Mouse (Mus musculus): ENCODE measurements around the gene Afdn. TPM values are rescaled to one million over a fixed set of nuclear protein-coding genes. Genes with fewer than 3 reads are reported as not detected.
A peak's percentile ranks its signal among the peaks of the same experiment; 100 is the strongest.

Afdn gene
- polyA plus RNA-seq, 1 experiment from 2014 or later: 78.1 TPM

- no peak overlapping the region for H3K27ac ChIP-seq (replicated peaks in 1 of 2; ENCODE audit: control insufficient read depth in 1 of 2, insufficient read depth in 1 of 2, low read depth in 2 of 2, low read length in 2 of 2)
- H3K9me3 ChIP-seq (ENCODE audit: control insufficient read depth, low read length): no peaks in the 10 kb centered on the region
- peaks cover 18% of the 10 kb centered on the region in 2 experiments for H3K4me1 ChIP-seq (ENCODE audit: control insufficient read depth in 2 of 2, insufficient read depth in 2 of 2, low read length in 2 of 2)
- no peak overlapping the region for H3K9ac ChIP-seq (ENCODE audit: low read length)
- no peak overlapping the region for H3K4me2 ChIP-seq (ENCODE audit: low read length)
- H3K4me3 ChIP-seq (ENCODE audit: control insufficient read depth in 1 of 2, insufficient read depth in 1 of 2, low read depth in 1 of 2, low read length in 2 of 2): no peak overlapping the region
- no peaks in the 10 kb centered on the region for H3K27me3 ChIP-seq (ENCODE audit: control insufficient read depth, insufficient read depth, low read length)
- ATAC-seq (ENCODE audit: insufficient number of reproducible peaks, insufficient read depth, low FRiP score, low read depth): no peak
- 94% methylated on average over 6 of the region's 6 CpGs for WGBS
- H3K36me3 ChIP-seq (ENCODE audit: control insufficient read depth, insufficient read depth, low read length): no peaks in the 10 kb centered on the region
Observed at GRCm38 (mm10) chr17:13730980-13731726, 29.2 kb upstream of the Afdn start.

DNA sequence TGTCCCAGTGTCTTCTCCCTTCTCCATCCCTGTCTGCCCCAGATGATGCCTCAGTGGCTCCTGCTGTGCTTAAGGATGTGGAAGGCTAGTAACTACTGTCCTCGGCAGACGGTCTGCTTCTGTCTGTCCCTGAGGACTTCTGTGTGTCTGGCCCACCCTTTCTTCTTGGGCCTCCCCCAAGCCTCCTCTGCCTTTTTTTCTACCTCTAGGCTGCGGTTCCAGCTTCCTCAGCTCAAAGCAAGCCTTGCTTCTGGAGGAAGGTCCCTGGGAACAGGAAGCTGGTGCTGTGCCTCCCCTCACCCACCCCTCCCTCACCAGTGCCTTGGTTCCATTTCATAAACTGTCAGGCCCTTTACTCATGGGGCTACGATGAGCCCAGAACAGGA is 28.6 kb upstream of the Afdn start:
- WGBS: 53% methylated on average over 4 of the region's 4 CpGs

GRCm38 (mm10) chr17:13732685-13733084 is 27.7 kb upstream of the Afdn start:
- Histone ChIP-seq H3K9ac (ENCODE audit: low read length) (peak overlapping the region; percentile 54), H3K36me3 (ENCODE audit: control insufficient read depth, insufficient read depth, low read length) (no peaks in the 10 kb centered on the region), H3K4me3 (ENCODE audit: control insufficient read depth in 1 of 2, insufficient read depth in 1 of 2, low read depth in 1 of 2, low read length in 2 of 2) (no peak overlapping the region), H3K27me3 (ENCODE audit: control insufficient read depth, insufficient read depth, low read length) (no peaks in the 10 kb centered on the region), H3K27ac (replicated peaks in 1 of 2; ENCODE audit: control insufficient read depth in 1 of 2, insufficient read depth in 1 of 2, low read depth in 2 of 2, low read length in 2 of 2) (peak overlapping the region; percentile 42 to 68; a peak in 3 of 4 replicates), H3K4me2 (ENCODE audit: low read length) (peak overlapping the region; percentile 52), H3K4me1 (ENCODE audit: control insufficient read depth in 2 of 2, insufficient read depth in 2 of 2, low read length in 2 of 2) (peaks cover 21 to 26% of the 10 kb centered on the region in 2 experiments), H3K9me3 (ENCODE audit: control insufficient read depth, low read length) (no peaks in the 10 kb centered on the region)
- ATAC-seq (ENCODE audit: insufficient number of reproducible peaks, insufficient read depth, low FRiP score, low read depth): 0 out of 2 replicates have a peak, but pooled peaks have one; percentile 53
- 9% methylated on average over 8 of the region's 8 CpGs for WGBS

More for the DNA sequence above, 28.6 kb upstream of the Afdn start:
- Histone ChIP-seq H3K4me3 (ENCODE audit: control insufficient read depth in 1 of 2, insufficient read depth in 1 of 2, low read depth in 1 of 2, low read length in 2 of 2) (no peak overlapping the region), H3K27me3 (ENCODE audit: control insufficient read depth, insufficient read depth, low read length) (no peaks in the 10 kb centered on the region), H3K4me1 (ENCODE audit: control insufficient read depth in 2 of 2, insufficient read depth in 2 of 2, low read length in 2 of 2) (peaks cover 20 to 21% of the 10 kb centered on the region in 2 experiments), H3K36me3 (ENCODE audit: control insufficient read depth, insufficient read depth, low read length) (no peaks in the 10 kb centered on the region), H3K9ac (ENCODE audit: low read length) (no peak overlapping the region), H3K27ac (replicated peaks in 1 of 2; ENCODE audit: control insufficient read depth in 1 of 2, insufficient read depth in 1 of 2, low read depth in 2 of 2, low read length in 2 of 2) (no peak overlapping the region), H3K4me2 (ENCODE audit: low read length) (no peak overlapping the region), H3K9me3 (ENCODE audit: control insufficient read depth, low read length) (no peaks in the 10 kb centered on the region)
- ATAC-seq (ENCODE audit: insufficient number of reproducible peaks, insufficient read depth, low FRiP score, low read depth): no peak

DNA sequence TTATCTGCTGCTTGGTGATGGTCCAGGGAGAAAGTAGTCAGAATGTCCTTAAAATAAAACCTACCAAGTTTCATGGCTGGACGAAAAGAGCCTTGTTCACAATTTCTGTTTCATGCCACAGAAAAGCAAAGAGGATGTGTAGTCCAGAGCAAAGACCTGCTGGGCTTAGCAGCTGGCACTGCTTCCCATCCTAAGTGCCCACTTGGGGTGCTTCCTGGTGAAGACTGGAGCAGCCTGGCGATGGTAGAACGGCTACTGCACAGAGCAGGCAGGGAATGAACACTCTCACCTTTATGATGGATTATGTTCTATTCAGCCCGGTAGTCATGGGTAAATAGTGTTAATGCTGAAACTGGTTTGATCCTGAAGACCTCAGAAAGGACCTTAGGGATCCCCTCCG is 26.4 kb upstream of the Afdn start:
- Histone ChIP-seq H3K27ac (replicated peaks in 1 of 2; ENCODE audit: control insufficient read depth in 1 of 2, insufficient read depth in 1 of 2, low read depth in 2 of 2, low read length in 2 of 2) (no peak overlapping the region), H3K4me3 (ENCODE audit: control insufficient read depth in 1 of 2, insufficient read depth in 1 of 2, low read depth in 1 of 2, low read length in 2 of 2) (no peak overlapping the region), H3K4me2 (ENCODE audit: low read length) (no peak overlapping the region), H3K4me1 (ENCODE audit: control insufficient read depth in 2 of 2, insufficient read depth in 2 of 2, low read length in 2 of 2) (peaks cover 26 to 33% of the 10 kb centered on the region in 2 experiments), H3K36me3 (ENCODE audit: control insufficient read depth, insufficient read depth, low read length) (no peaks in the 10 kb centered on the region), H3K27me3 (ENCODE audit: control insufficient read depth, insufficient read depth, low read length) (no peaks in the 10 kb centered on the region), H3K9ac (ENCODE audit: low read length) (no peak overlapping the region), H3K9me3 (ENCODE audit: control insufficient read depth, low read length) (no peaks in the 10 kb centered on the region)
- ATAC-seq (ENCODE audit: insufficient number of reproducible peaks, insufficient read depth, low FRiP score, low read depth): no peak
- WGBS: 84% methylated on average over 5 of the region's 5 CpGs

DNA sequence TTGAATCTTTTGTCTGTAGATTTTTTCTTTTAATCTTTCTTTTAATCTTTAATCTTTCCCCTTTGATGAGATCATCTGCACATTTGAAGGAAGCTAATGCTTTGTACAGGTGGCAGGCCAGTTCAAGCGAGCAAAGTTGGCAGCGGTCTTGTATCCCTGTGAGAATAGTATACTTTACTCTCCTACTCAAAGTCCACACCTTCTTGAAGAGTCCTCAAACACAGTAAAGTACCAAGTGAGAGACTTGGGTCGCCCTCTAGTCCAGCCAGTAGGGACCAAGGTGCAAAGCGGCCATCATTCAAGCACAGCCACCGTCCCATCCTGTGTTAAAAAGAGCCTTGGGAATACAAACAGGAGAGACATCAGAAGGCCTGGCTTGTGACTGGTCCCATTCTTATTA is 25.3 kb upstream of the Afdn start:
- Histone ChIP-seq H3K9me3 (ENCODE audit: control insufficient read depth, low read length) (no peaks in the 10 kb centered on the region), H3K27me3 (ENCODE audit: control insufficient read depth, insufficient read depth, low read length) (no peaks in the 10 kb centered on the region), H3K4me2 (ENCODE audit: low read length) (no peak overlapping the region), H3K4me1 (ENCODE audit: control insufficient read depth in 2 of 2, insufficient read depth in 2 of 2, low read length in 2 of 2) (peaks cover 27 to 33% of the 10 kb centered on the region in 2 experiments), H3K36me3 (ENCODE audit: control insufficient read depth, insufficient read depth, low read length) (no peaks in the 10 kb centered on the region), H3K9ac (ENCODE audit: low read length) (no peak overlapping the region), H3K27ac (replicated peaks in 1 of 2; ENCODE audit: control insufficient read depth in 1 of 2, insufficient read depth in 1 of 2, low read depth in 2 of 2, low read length in 2 of 2) (no peak overlapping the region), H3K4me3 (ENCODE audit: control insufficient read depth in 1 of 2, insufficient read depth in 1 of 2, low read depth in 1 of 2, low read length in 2 of 2) (no peak overlapping the region)
- 90% methylated on average over 5 of the region's 5 CpGs for WGBS
- no peak for ATAC-seq (ENCODE audit: insufficient number of reproducible peaks, insufficient read depth, low FRiP score, low read depth)

DNA sequence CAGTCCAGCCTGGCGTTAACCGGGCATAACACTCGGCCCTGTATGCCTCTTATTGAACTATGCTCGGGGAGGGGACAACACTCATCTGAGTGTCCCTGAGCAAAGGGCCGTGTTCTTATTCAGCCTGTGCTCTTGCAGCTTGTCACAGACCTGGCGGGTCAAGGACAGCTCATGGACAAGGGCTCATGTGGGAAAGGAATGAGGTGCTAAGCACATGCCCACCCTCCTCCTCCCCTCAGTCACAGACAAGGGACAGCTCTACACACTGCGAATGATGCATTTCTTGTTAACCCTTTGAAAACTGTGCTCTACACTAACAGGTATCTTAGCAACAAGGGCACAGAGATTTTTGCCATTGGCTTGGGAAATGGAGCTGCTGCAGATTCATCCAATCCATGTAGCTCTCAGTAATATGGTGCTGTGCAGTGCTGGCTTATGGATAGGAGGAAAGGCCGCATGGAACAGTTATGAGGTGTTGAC is 24.5 kb upstream of the Afdn start:
- Histone ChIP-seq H3K4me3 (ENCODE audit: control insufficient read depth in 1 of 2, insufficient read depth in 1 of 2, low read depth in 1 of 2, low read length in 2 of 2) (no peak overlapping the region), H3K27ac (replicated peaks in 1 of 2; ENCODE audit: control insufficient read depth in 1 of 2, insufficient read depth in 1 of 2, low read depth in 2 of 2, low read length in 2 of 2) (0 out of 4 replicates have a peak overlapping the region, but pooled peaks of 1 of the 2 experiments have one; percentile 45), H3K9ac (ENCODE audit: low read length) (no peak overlapping the region), H3K9me3 (ENCODE audit: control insufficient read depth, low read length) (no peaks in the 10 kb centered on the region), H3K36me3 (ENCODE audit: control insufficient read depth, insufficient read depth, low read length) (no peaks in the 10 kb centered on the region), H3K27me3 (ENCODE audit: control insufficient read depth, insufficient read depth, low read length) (no peaks in the 10 kb centered on the region), H3K4me2 (ENCODE audit: low read length) (no peak overlapping the region), H3K4me1 (ENCODE audit: control insufficient read depth in 2 of 2, insufficient read depth in 2 of 2, low read length in 2 of 2) (peaks cover 33 to 35% of the 10 kb centered on the region in 2 experiments)
- no peak for ATAC-seq (ENCODE audit: insufficient number of reproducible peaks, insufficient read depth, low FRiP score, low read depth)
- 38% methylated on average over 8 of the region's 8 CpGs for WGBS

- ATAC-seq (ENCODE audit: insufficient number of reproducible peaks, insufficient read depth, low FRiP score, low read depth): no peak
- no peak overlapping the region for H3K4me3 ChIP-seq (ENCODE audit: control insufficient read depth in 1 of 2, insufficient read depth in 1 of 2, low read depth in 1 of 2, low read length in 2 of 2)
- no peaks in the 10 kb centered on the region for H3K36me3 ChIP-seq (ENCODE audit: control insufficient read depth, insufficient read depth, low read length)
- peak overlapping the region in 1 of 2 experiments; percentile 0; a peak in 1 of 4 replicates for H3K27ac ChIP-seq (replicated peaks in 1 of 2; ENCODE audit: control insufficient read depth in 1 of 2, insufficient read depth in 1 of 2, low read depth in 2 of 2, low read length in 2 of 2)
- H3K9me3 ChIP-seq (ENCODE audit: control insufficient read depth, low read length): no peaks in the 10 kb centered on the region
- no peaks in the 10 kb centered on the region for H3K27me3 ChIP-seq (ENCODE audit: control insufficient read depth, insufficient read depth, low read length)
- no peak overlapping the region for H3K4me2 ChIP-seq (ENCODE audit: low read length)
- H3K9ac ChIP-seq (ENCODE audit: low read length): no peak overlapping the region
- H3K4me1 ChIP-seq (ENCODE audit: control insufficient read depth in 2 of 2, insufficient read depth in 2 of 2, low read length in 2 of 2): peaks cover 37 to 39% of the 10 kb centered on the region in 2 experiments
- 54% methylated on average over 6 of the region's 6 CpGs for WGBS
Observed at GRCm38 (mm10) chr17:13737336-13737735, 23.0 kb upstream of the Afdn start.
